Mouse (Mus musculus) E14TG2a.4 (cell line): ENCODE results near the gene Chst8.

Source experiments
- H3K27me3 ChIP-seq: 2 replicates; pipeline ENCODE4 v1.6.1; 2014; ENCODE audit warnings: low read length, control low read depth; ENCODE audit not compliant: insufficient read depth
- H3K36me3 ChIP-seq: 2 replicates; pipeline ENCODE4 v1.6.1; 2014; ENCODE audit warnings: low read length, control low read depth; ENCODE audit not compliant: insufficient read depth
- H3K4me1 ChIP-seq: replicated peaks from 2 replicates; pipeline ENCODE4 v1.6.1; 2014; ENCODE audit warnings: low read depth, low read length, control low read depth
- H3K4me3 ChIP-seq: replicated peaks from 2 replicates; pipeline ENCODE4 v1.5.1; 2014; ENCODE audit warnings: mild to moderate bottlenecking, low read length
- H3K9me3 ChIP-seq: 2 replicates; pipeline ENCODE4 v1.6.1; 2014; ENCODE audit warnings: low read length, control low read depth
- CTCF ChIP-seq: conservative IDR thresholded peaks from 2 replicates; pipeline ENCODE4 v1.5.1; 2014; ENCODE audit warnings: low read length
- NANOG ChIP-seq: IDR thresholded peaks from 2 replicates; pipeline ENCODE4 v1.6.1; 2014; ENCODE audit warnings: borderline replicate concordance, low read length, mixed read lengths
- POU5F1 ChIP-seq: IDR thresholded peaks from 2 replicates; pipeline ENCODE4 v1.6.1; 2014; ENCODE audit warnings: low read length, borderline replicate concordance

Gene Chst8

DNA sequence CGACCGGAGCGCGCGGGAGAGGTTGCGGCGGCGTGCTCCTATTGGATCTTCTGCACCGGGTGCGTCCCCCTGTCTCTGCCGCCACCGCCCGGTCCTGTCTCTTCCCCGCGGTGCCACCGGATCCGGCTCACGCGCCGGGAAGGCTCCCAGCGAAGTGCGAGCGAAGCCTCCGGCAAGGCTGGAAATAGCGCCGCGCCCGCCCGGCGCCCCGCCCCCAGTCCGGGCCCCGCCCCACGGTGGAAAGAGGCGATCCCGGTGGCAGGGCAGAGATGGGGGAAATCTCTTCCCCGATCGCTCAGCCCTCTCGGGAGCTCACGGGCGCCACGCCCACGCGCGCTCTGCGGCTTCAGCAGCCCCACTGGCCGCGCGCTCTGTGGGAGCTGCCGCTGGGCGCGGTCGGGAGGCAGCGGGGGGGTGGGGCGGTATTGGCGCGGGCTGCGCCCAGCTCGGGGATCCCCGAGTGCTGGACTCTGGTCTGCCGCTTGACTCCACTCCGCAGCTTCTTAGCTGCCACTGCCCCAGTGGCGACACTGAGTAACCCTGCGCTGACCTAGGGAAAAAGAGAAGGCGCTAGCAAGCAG, at the start of gene Chst8:
Chst8 (minus strand) TSS at position 181 of the 581 bp plus-strand sequence.
- Histone ChIP-seq H3K27me3 (peaks cover 96% of the 10 kb centered on the region), H3K4me1 (peaks cover 24% of the 10 kb centered on the region), H3K4me3 (peak within 1 kb of the TSS; percentile 84), H3K9me3 (peaks cover 9% of the 10 kb centered on the region), H3K36me3 (no peaks in the 10 kb centered on the region)
- TF ChIP-seq NANOG (no peak), POU5F1 (no peak), CTCF (no peak)

DNA sequence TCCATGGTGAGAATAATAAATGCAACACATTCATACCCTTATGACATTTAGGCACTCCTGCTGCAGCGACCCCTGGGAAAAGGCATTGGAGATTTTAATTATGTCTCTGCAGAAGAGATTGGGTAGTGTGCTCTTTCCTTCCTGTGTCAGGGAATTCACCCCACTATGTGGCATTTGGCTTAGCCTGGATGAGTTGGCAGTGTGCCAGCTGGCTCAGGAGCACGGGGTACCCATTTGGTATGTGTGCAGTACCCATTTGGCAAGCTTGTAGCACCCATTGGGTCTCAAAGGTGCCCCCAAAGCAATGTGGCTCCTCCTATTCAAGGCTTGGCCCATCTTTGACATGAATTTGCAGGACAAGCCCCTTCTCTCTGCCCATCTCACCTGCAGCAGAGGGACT, 45.8 kb upstream of the Chst8 start:
- peaks cover 14% of the 10 kb centered on the region for H3K27me3 ChIP-seq
- peaks cover 3% of the 10 kb centered on the region; the same call in 1 of the 2 replicates for H3K4me1 ChIP-seq
- no peaks in the 10 kb centered on the region for H3K36me3 ChIP-seq
- TF ChIP-seq NANOG (no peak), POU5F1 (no peak), CTCF (no peak)
- no peak overlapping the region for H3K4me3 ChIP-seq
- no peaks in the 10 kb centered on the region for H3K9me3 ChIP-seq

- Histone ChIP-seq H3K27me3 (peaks cover 12% of the 10 kb centered on the region), H3K4me3 (no peak overlapping the region), H3K9me3 (no peaks in the 10 kb centered on the region), H3K4me1 (0 out of 2 replicates have a peak, but pooled peaks cover 2% of the 10 kb centered on the region), H3K36me3 (no peaks in the 10 kb centered on the region)
- no peak for TF ChIP-seq NANOG
These were observed 42.4 kb upstream of the Chst8 start for GRCm38 (mm10) chr7:34854781-34855352.

GRCm38 (mm10) chr7:34853393-34853792, 40.9 kb upstream of the Chst8 start:
- Histone ChIP-seq H3K27me3 (peaks cover 6% of the 10 kb centered on the region), H3K36me3 (no peaks in the 10 kb centered on the region), H3K4me3 (no peak overlapping the region), H3K9me3 (peaks cover 4% of the 10 kb centered on the region; the same call in 1 of the 2 replicates), H3K4me1 (0 out of 2 replicates have a peak, but pooled peaks cover 7% of the 10 kb centered on the region)
- no peak for TF ChIP-seq CTCF
- no peak for TF ChIP-seq POU5F1
- no peak for TF ChIP-seq NANOG

GRCm38 (mm10) chr7:34849660-34850059, 37.1 kb upstream of the Chst8 start:
- Histone ChIP-seq H3K9me3 (peaks cover 4% of the 10 kb centered on the region; the same call in 1 of the 2 replicates), H3K4me1 (peaks cover 20% of the 10 kb centered on the region), H3K36me3 (no peaks in the 10 kb centered on the region), H3K27me3 (no peaks in the 10 kb centered on the region), H3K4me3 (peak overlapping the region; percentile 60)
- TF ChIP-seq POU5F1 (no peak), NANOG (no peak), CTCF (peak; percentile 86)

DNA sequence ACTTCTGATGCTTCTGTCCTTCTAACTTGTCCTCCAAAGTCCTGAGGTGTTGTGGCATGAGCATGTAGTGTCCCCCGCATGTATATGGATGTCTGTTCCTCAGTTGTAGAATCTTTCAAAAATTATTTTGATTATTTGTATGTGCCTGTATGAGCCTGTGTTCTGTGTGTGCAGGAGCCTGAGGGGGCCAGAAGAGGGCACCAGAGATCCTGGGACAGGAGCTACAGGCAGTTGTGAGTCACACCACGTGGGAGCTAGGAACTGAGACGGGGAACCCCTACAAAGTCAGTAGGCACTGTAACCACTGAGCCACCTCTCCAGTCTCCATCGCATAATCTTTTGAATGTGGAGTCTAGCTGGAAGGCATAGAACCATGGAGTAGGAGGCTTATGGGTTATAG, 36.3 kb upstream of the Chst8 start:
- Histone ChIP-seq H3K27me3 (no peaks in the 10 kb centered on the region), H3K9me3 (peaks cover 4% of the 10 kb centered on the region; the same call in 1 of the 2 replicates), H3K36me3 (no peaks in the 10 kb centered on the region), H3K4me3 (no peak overlapping the region), H3K4me1 (peaks cover 20% of the 10 kb centered on the region)
- TF ChIP-seq POU5F1 = no peak
- TF ChIP-seq CTCF = peak; percentile 40

- Histone ChIP-seq H3K4me1 (peaks cover 20% of the 10 kb centered on the region), H3K27me3 (peaks cover under 1% of the 10 kb centered on the region; the same call in 1 of the 2 replicates), H3K9me3 (peaks cover 4% of the 10 kb centered on the region; the same call in 1 of the 2 replicates), H3K4me3 (no peak overlapping the region), H3K36me3 (no peaks in the 10 kb centered on the region)
- no peak for TF ChIP-seq NANOG
- TF ChIP-seq CTCF = no peak
- no peak for TF ChIP-seq POU5F1
These were observed 35.4 kb upstream of the Chst8 start for GRCm38 (mm10) chr7:34847900-34848299.

- H3K9me3 ChIP-seq = peaks cover 4% of the 10 kb centered on the region; the same call in 1 of the 2 replicates
- peaks cover 6% of the 10 kb centered on the region; the same call in 1 of the 2 replicates for H3K27me3 ChIP-seq
- no peak overlapping the region for H3K4me3 ChIP-seq
- TF ChIP-seq POU5F1 (no peak), NANOG (no peak), CTCF (no peak)
- H3K4me1 ChIP-seq = peaks cover 20% of the 10 kb centered on the region
- no peaks in the 10 kb centered on the region for H3K36me3 ChIP-seq
These were observed 34.9 kb upstream of the Chst8 start for GRCm38 (mm10) chr7:34847410-34847809.
